Mouse (Mus musculus) gastrocnemius, postnatal 4 days (tissue): Measurements from ENCODE around the gene Tmigd1. TPM values are rescaled to one million over a fixed set of nuclear protein-coding genes. Genes with fewer than 3 reads are reported as not detected.

Experiments
- total RNA-seq, 2 experiments: library from RNA; stranded (reverse); gene quantifications; 2 replicates each; pipeline ENCODE4 v1.2.3; 2021

Gene Tmigd1
- total RNA-seq, 2 experiments from 2014 or later, result 0.26 to 0.42 TPM

Other genes with a start within 250 kb of the Tmigd1 start
- gene Bhlha9, start 229.7 kb upstream of the Tmigd1 start, total RNA-seq, result not detected
- gene Trarg1, start 222.4 kb upstream of the Tmigd1 start, total RNA-seq, result 1 to 10 TPM; 3.3 to 8.7 TPM
- gene Gosr1, start 138.6 kb upstream of the Tmigd1 start, total RNA-seq, result 10 to 100 TPM; 26.4 to 33.2 TPM
- gene Cpd, start 55.1 kb upstream of the Tmigd1 start, total RNA-seq, result 10 to 100 TPM; 63.3 to 66.3 TPM
- gene Blmh, start 22.6 kb downstream of the Tmigd1 start, total RNA-seq, result 10 to 100 TPM; 70.3 to 70.9 TPM
- 1 to 10 TPM; 1.5 to 2.9 TPM for gene Slc6a4, start 96.4 kb downstream of the Tmigd1 start, total RNA-seq
- 10 to 100 TPM; 15.9 to 16.2 TPM for gene Nsrp1, start 176.3 kb downstream of the Tmigd1 start, total RNA-seq